Mouse (Mus musculus) gastrocnemius, adult 8-10 months (tissue): Measurements from ENCODE around the gene Snx33. TPM values are rescaled to one million over a fixed set of nuclear protein-coding genes. Genes with fewer than 3 reads are reported as not detected.

Source experiments
- DNase-seq, 2 experiments: peaks; one replicate each; pipeline ENCODE4 v3.0.0; 2022; ENCODE audit warnings: low spot score in 2 of 2
- total RNA-seq, 4 experiments: library from RNA; stranded (reverse); gene quantifications; 2 replicates each; pipeline ENCODE4 v1.2.4; 2022

Snx33 gene
- total RNA-seq, 4 experiments from 2014 or later = 1.7 to 4.0 (median 3.1) TPM

DNA sequence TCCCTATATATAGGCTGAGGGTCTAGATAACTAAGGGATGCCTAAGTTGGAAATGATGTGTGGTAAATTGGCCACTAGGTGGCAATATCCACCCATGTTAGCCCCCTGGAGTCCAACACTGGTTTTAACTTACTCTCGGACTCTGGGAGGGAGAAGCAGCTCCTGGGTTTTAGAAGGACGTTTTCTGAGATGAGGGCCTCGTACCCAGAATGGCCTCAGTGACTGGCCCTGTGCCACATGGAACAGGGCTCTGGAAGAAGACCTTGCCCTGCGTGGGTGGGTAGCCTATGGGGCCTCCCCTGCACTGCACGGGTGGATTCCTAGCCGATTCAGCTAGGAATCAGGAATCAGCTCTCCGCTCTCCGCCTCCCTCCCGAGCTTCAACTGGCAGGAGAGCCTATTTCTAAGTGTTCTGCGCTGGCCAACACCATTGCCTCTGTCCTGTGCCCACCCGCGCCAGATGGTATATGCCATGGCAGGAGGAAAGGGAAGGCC, 36.6 kb downstream of the Snx33 start:
- peak in 1 of 2 experiments; percentile 44 for DNase-seq

DNA sequence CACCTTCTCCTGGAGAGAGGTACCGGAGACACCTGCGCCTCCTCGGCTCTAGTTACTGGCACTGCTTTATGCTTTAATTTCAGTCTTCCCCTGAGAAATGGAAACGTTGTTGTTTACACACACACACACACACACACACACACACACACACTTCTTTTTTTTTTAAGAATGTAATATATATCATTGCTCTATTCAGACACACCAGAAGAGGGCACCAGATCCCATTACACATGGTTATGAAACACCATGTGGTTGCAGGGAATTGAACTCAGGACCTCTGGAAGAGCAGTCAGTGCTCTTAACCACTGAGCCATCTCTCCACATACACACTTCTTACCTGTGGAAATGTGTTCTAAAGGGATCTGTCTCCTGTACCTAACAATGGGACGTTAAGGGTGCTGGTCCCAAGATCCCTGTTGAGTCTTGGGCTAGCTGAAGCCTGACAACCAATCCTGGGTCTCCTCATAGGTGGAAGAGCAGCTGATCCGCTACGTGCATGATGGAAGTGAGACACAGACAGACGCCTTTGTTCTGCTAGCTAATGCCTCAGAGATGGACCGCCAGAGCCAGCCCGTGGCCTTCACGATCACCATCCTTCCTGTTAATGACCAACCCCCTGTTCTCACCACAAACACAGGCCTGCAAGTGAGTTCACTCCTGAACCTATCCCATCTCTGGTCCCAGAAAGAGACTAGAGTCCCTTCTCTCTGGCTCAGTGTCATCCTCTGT, 37.5 kb downstream of the Snx33 start:
- no peak for DNase-seq

DNA sequence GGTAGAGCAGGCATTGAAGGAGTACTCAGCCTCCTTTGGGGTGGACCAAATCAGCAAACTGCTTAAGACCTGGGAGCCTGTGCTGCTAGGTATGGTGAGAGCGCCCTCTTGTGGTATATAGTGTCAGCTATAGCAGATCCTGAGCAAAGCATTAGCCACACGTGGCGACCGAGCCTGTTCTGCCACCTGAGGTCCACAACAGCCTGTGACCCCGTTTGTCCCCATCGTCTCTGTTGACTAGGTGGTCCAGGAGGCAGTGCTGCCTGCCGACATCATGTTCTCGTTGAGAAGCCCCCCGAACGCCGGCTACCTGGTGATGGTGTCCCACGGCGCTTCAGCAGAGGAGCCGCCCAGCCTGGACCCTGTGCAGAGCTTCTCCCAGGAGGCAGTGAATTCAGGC, 38.4 kb downstream of the Snx33 start:
- peak in 1 of 2 experiments; percentile 55 for DNase-seq

DNA sequence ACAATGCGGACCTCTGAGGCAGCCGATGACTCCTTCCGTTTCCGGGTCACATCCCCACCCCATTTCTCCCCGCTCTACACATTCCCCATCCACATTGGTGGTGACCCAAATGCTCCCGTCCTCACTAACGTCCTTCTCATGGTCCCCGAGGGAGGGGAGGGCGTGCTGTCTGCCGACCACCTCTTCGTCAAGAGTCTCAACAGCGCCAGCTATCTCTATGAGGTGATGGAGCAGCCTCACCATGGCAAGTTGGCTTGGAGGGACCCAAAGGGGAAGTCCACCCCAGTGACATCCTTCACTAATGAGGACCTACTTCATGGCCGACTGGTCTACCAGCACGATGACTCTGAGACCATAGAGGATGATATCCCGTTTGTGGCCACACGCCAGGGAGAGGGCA, 40.6 kb downstream of the Snx33 start:
- no peak for DNase-seq

DNA sequence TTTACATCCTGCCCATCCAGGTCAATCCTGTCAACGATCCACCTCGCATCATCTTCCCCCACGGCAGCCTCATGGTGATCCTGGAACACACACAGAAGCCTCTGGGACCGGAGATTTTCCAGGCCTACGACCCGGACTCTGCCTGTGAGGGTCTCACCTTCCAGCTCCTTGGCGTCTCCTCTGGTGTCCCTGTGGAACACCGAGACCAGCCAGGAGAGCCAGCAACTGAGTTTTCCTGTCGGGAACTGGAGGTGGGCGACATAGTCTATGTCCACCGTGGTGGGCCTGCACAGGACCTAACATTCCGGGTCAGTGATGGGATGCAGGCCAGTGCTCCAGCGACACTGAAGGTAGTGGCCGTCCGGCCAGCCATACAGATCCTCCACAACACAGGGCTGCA, 41.6 kb downstream of the Snx33 start:
- no peak for DNase-seq

DNA sequence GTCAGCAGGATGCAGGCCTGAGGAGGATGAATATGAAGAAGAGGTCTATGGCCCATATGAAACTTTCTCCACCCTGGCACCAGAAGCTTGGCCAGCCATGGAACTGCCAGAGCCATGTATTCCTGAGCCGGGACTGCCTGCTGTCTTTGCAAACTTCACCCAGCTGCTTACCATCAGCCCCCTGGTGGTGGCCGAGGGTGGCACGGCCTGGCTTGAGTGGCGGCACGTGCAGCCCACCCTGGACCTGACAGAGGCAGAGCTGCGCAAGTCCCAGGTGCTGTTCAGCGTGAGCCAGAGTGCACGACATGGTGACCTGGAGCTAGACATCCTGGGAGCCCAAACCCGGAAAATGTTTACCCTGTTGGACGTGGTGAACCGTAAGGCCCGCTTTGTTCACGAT, 42.1 kb downstream of the Snx33 start:
- DNase-seq = no peak

DNA sequence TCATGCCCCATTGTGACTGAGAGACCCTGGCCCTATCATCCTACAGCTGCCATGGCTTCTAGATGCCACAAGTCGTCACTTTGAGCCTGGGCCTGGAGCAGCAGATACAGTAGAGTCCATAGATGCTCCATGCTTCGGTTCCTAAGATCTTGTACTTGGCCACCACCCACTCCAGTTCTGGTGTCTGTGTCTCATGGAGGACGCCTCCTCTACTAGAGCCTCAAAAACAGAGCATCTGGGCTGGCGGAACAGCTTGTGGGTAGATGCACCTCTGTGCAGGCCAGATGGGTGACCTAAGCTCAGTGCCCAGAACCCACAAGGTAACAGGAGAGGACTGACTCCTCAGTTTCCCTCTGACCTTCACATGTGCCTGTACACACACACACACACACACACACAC, 43.8 kb downstream of the Snx33 start:
- no peak for DNase-seq

DNA sequence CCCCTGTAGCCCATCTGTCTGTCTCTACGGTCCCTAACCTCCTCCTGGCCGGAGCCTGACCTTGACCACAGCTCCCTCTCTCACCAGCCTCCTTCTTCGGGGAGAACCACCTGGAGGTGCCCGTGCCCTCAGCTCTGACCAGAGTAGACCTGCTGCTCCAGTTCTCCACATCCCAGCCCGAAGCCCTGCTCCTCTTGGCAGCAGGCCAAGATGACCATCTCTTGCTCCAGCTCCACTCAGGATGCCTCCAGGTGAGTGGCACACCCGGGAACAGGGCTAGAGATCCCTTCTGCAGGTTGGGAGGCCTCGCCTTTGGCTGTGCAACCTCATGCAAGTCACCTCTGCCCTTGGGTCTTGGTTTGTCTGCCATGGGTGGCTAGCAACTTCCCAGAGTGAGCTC, 44.7 kb downstream of the Snx33 start:
- DNase-seq = no peak

DNA sequence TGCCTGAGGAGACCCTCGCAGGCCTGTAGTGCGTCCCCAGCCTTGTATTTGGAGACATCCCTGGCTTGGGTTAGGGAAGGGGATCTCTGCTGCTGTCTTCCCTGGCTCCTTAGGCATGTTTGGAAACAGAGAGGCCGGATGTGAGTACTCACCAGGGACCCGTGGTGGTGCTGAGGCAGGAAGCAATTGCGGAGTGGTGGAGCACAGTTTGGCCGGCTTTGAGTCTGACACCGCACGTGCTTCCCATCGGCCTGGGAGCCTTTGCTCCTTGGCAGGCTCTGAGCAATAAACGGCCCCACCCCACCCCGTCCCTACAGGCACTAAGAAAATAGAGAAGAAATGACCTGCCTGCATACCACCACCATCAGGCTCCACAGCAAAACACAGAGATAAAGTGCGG, 45.4 kb downstream of the Snx33 start:
- DNase-seq = peak in 1 of 2 experiments; percentile 63

DNA sequence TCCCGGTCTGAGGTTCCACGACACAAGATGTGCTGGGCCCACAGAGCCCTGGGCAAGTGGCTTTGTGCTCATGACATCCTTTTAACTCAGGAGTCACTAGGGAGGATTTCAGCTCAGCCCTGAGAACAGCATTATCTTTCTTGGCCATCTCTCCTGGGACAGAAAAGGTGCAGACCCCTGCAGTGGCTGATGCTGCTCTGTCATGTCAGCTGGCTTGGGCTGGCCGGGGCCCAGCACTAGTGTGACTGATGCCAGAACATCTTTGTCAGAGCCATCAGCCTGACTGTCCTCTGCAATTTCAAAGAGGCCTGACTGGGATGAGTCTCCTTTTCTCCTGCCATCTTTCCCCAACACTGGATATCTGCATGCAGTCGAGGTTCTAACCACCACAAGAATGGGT, 45.9 kb downstream of the Snx33 start:
- DNase-seq = no peak

DNA sequence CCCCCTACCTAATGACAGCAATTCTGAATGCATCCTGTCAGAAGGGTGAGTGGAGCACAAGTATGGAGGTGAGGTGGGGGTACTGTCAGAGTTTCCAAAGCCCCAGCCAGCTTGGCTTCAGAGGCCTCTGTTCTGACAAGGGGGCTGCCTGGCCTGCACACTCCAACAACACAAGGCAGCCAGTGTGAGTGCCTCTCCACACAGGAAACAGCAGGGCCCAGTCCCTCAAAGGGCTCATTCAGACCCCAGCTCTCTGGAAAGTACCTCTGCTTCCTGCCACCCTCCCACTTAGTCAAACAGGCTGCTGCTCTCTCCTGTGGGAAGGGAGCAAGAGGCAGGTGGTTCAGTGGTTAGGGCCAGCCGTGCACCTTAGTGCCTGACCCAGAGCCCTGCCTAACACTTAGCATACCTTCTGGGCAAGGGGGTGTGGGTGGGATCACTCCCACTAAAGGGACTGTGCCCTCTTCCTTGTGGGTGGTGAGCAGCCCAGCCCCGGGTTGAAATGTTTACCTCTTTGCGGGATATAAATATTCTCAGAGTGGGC, 46.6 kb downstream of the Snx33 start:
- DNase-seq = no peak

DNA sequence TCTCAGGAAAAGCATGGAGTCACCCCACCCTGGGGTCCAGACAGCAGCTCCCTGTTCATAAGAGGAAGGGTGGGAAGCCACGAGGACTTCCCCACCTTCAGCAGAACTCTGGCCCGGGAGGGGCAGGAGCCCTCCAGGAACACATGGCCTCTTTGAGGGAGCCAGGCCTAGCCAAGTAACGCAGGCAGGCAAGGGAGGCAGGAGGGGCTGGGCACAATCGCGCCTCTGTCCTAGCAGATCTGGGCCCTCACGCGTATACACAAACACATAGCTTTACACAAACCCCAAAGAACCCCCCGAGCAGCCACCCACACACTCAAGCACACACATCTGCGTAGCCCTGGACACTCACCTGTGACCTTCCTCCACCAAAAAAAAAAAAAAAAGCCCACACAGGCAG, 47.4 kb downstream of the Snx33 start:
- no peak for DNase-seq

DNA sequence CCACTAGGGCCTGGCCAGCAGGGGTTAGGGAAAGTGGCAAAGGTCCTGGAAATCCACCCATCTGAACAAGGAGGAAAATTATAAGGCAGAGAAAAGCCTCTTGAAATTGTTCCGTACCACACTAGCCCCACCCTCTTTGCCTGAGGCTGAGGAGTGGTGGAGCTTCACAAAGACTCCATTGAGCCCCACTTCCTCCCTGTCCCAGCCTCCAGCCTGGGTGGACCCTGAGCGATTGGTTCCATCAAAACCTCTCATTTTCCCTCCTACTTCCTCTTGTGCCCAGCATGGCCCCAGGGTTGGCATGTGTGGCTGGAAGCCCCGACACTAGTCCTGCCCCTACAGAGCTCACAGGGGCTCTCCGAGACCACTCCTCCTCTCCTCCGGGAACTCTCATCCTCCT, 50.9 kb downstream of the Snx33 start:
- DNase-seq = no peak

DNA sequence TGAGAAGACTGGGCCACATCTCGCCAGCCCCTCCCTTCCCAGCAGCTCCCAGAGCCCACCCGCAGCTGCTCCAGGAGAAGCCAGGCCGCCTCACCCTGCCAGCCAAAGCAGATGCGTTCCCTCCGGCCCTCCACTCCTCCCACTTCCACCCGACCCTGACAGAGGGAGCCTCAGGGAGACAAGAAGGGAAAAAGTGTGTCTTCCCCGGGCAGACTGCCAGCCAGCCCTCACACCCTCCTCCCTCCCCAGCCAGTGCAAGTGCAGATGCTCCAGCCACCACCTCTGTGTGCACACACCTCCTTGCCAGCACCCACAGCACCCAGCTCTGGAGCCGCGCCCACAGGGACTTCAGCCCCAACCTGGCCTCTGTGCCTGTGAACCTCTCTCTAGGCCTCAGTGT, 51.4 kb downstream of the Snx33 start:
- peak in 1 of 2 experiments; percentile 54 for DNase-seq

DNA sequence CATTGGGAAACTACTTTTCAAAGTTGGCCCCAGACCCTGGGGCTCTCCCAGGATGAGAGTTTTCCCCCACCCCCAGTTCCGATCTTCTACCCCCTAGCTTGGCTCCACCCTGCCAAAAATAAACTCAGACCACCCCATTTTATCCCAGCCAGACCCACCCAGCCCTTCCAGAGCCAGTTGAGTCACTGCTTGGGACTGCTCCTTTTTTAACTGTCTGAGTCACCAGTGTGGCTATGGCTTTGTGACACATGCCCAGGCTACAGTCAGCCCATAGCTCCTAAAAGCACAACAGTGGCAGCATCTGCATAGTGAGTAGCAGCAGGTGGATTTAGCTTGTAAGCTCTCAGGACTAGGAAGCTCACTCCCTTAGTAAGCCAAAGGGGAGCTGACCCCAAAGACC, 55.1 kb downstream of the Snx33 start:
- no peak for DNase-seq

DNA sequence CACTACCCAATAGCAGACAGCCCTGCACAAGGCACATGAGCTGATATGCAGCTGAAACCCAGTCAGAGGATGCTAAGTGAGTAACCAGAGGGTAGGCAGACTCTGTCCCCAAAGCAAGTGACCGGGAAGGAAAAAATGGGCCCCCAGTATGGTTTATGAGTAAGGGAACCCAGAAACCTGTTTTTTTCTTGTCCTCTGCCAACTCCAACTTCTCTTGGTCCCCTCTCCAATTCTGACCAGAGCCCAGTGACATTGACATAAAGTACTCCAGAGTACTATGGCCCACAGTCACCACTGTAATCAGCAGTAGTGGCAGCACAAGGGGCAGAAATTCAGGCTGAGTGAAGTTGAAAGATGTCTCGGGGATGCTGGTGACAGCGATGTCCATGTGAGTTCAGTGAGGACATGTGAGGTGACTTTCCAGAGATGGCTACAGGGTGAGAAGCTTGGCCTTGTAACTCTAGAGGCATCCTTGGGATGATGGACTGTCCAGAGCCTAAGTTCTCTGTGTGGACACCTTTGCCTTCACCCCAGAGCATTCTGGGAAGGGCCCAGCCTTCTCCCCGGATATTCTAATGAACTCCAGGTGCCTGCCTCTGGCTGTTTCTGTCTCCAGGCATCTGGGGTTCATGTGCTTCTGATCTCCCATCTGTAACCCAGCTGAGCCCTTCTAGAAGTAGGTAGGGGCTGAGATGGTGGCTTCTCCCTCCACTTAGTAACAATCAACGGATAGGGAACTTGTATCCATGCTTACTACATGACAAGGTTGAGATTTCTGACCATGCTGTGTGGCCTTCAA, 55.9 kb downstream of the Snx33 start:
- no peak for DNase-seq

DNA sequence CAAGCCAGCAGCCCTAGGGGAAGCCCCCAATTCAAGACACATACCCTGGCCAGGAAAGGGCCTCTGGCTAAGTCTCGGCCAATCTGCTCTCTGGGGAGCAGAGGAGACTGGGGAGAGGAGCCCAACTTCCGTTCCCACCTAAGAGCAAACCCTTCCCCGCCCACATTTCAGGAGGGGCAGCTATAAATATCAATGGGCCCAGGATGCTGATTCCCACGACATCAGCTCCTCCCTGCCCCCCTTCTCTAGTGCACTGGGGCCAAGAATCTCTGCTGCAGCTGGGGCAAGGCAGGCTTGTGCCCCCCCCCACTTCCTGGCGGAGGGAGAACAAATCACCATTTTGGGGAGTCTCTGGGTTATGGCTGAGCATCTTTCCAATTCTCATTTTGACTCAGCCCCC, 57.0 kb downstream of the Snx33 start:
- peak; percentile 39 to 63 for DNase-seq

DNA sequence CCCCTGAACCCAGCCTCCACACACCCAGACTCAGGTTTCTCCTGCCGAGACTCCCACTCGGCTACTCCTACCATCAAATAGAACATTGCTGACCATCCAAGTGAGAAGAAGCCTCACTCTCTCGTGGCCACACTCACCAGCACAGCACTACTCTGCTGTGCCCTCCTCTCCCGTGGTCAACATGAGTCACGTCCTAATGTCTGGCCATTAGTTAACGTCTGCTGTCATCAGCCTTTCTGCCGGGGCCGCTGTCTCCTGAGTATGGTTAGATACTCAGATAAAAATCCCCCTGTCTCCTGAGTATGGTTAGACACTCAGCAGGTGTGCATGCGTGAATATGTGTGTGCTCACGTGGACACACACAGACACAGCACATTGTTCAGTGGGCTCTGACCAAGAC, 57.4 kb downstream of the Snx33 start:
- DNase-seq = no peak

DNA sequence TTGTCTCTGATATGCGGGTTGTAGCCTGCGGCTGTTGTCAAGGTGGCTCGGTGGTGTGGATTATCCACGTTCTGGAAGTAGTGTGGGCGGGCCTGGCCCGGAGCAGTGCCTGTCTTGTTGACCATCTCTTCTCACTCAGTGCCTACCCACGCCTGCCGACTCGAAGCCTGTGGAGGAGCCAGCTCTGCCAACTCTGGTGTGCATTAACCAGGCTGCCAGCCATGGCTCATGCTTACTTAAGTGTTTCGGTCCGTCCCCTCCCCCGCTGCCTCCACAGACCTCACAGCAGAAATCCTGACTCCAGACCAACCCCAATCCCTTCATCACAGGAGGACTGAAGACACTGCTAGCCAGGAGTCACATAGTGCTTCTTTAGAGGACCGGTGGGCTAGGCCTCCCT, 58.6 kb downstream of the Snx33 start:
- no peak for DNase-seq

DNA sequence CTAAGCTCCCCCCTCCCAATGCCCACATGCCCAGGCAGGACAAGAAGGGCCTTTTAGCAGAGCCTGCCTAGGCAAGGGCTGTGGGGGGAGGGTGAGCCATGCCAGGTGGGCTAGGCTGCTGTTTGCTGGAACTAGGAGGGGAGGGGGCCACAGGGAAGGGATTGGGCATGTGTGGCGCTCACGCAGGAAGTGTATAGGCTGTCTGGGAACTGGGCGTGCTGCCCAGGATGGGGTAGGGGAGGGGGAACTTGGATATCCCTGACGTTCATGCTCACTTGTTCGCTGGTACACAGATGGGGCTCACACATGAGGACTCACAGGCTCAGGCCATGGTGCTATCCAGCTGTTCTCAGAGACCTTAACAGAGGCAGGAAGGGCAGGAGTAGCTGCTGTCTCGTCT, 59.9 kb downstream of the Snx33 start:
- no peak for DNase-seq
